ENCODE assay signal across 25 mouse cellular contexts in the genomic region with DNA sequence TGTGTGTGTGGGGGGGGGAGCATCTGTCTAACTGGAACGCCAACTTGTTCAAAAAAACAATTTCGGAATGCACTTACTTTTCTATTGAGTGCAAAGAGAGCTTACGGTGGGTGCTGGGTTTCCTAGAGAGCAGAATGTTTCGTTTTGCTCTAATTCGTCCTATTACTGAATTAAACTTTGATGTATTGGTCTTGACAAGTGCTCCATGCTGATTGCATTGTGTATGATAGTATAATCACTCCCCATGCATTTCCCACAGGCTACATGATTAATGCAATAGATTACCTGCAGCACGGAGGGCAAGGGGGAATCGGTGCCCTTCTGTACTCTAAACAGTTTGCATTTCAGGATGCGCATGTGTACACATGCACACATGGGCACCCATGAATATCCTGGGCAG.
"Had no signal": no experiment of that assay in that cellular context is flagged by ENCODE, and none has a peak within 500 bp of the region (broad histone marks: within the 10 kb centered on the region; RNA-seq: fewer than 3 reads in every experiment).

No protein-coding gene starts in this region.

- H3K9me3 ChIP-seq: heart, embryonic 10.5 days; hindbrain, embryonic 10.5 days; hindbrain, embryonic 12.5 days; intestine, embryonic 15.5 days; limb, embryonic 10.5 days; limb, embryonic 12.5 days had no signal

- H3K9ac ChIP-seq: heart, embryonic 12.5 days; hindbrain, embryonic 12.5 days; hindbrain, embryonic 14.5 days; intestine, embryonic 15.5 days; limb, embryonic 12.5 days had no signal

- H3K27ac ChIP-seq: heart, embryonic 10.5 days; hindbrain, embryonic 10.5 days; hindbrain, embryonic 12.5 days; hindbrain, embryonic 14.5 days; intestine, embryonic 15.5 days; layer of hippocampus, adult 2 months; left cerebral cortex, adult 2 months; limb, embryonic 10.5 days; limb, embryonic 12.5 days had no signal

- DNase-seq: gastrocnemius, postnatal 14 days; gastrocnemius, postnatal 36 days; heart, adult 18-20 months; heart, postnatal 10 days; heart, postnatal 4 days; kidney, adult 18-20 months; kidney, adult 8-10 months; kidney, postnatal 10 days; kidney, postnatal 25 days; kidney, postnatal 4 days; liver had no signal

- H3K27me3 ChIP-seq: heart, embryonic 12.5 days; hindbrain, embryonic 12.5 days; intestine, embryonic 15.5 days had no signal

- H3K4me1 ChIP-seq: heart, embryonic 10.5 days; heart, embryonic 12.5 days; intestine, embryonic 15.5 days; limb, embryonic 12.5 days had no signal

- H3K4me2 ChIP-seq: heart, embryonic 12.5 days; hindbrain, embryonic 12.5 days; hindbrain, embryonic 14.5 days; intestine, embryonic 15.5 days; limb, embryonic 12.5 days; liver, embryonic 11.5 days had no signal

- ATAC-seq: hindbrain, embryonic 16.5 days; inflammation-experienced regulatory T-cells, adult 6 months; intestine, embryonic 15.5 days; intestine, postnatal 0 days had no signal

- H3K4me3 ChIP-seq: heart, embryonic 10.5 days; heart, embryonic 12.5 days; hindbrain, embryonic 10.5 days; hindbrain, embryonic 12.5 days; intestine, embryonic 15.5 days; layer of hippocampus, adult 2 months; left cerebral cortex, adult 2 months; limb, embryonic 10.5 days; limb, embryonic 12.5 days had no signal
